Mouse (Mus musculus): Measurements from ENCODE around the gene Epb41l4b.

The Epb41l4b gene

GRCm38 (mm10) chr4:57143026-57143937 is at the start of gene Epb41l4b:
Epb41l4b (minus strand) TSS chr4:57143437.
- peak; percentile 73 for DNase-seq (ENCODE audit: low read depth, low spot score)

GRCm38 (mm10) chr4:57191543-57192283 is 48.5 kb upstream of the Epb41l4b start:
- no peak for DNase-seq (ENCODE audit: low read depth, low spot score)

- DNase-seq (ENCODE audit: low read depth, low spot score), result no peak
Observed at GRCm38 (mm10) chr4:57189881-57190280, 46.6 kb upstream of the Epb41l4b start.

- DNase-seq (ENCODE audit: low read depth, low spot score), result peak; percentile 40
Observed at GRCm38 (mm10) chr4:57186035-57186434, 42.8 kb upstream of the Epb41l4b start.

- DNase-seq (ENCODE audit: low read depth, low spot score), result no peak
Observed at GRCm38 (mm10) chr4:57185462-57185861, 42.2 kb upstream of the Epb41l4b start.

- DNase-seq (ENCODE audit: low read depth, low spot score), result no peak
Observed at GRCm38 (mm10) chr4:57183493-57183892, 40.3 kb upstream of the Epb41l4b start.

GRCm38 (mm10) chr4:57181538-57181937 is 38.3 kb upstream of the Epb41l4b start:
- no peak for DNase-seq (ENCODE audit: low read depth, low spot score)

- DNase-seq (ENCODE audit: low read depth, low spot score), result no peak
Observed at GRCm38 (mm10) chr4:57178881-57179280, 35.6 kb upstream of the Epb41l4b start.

- no peak for DNase-seq (ENCODE audit: low read depth, low spot score)
Observed at GRCm38 (mm10) chr4:57175329-57175728, 32.1 kb upstream of the Epb41l4b start.

GRCm38 (mm10) chr4:57172861-57173260 is 29.6 kb upstream of the Epb41l4b start:
- no peak for DNase-seq (ENCODE audit: low read depth, low spot score)

GRCm38 (mm10) chr4:57171817-57172216 is 28.6 kb upstream of the Epb41l4b start:
- DNase-seq (ENCODE audit: low read depth, low spot score), result no peak

- no peak for DNase-seq (ENCODE audit: low read depth, low spot score)
Observed at GRCm38 (mm10) chr4:57168680-57169079, 25.4 kb upstream of the Epb41l4b start.

- DNase-seq (ENCODE audit: low read depth, low spot score), result no peak
Observed at GRCm38 (mm10) chr4:57168277-57168676, 25.0 kb upstream of the Epb41l4b start.

- peak; percentile 48 for DNase-seq (ENCODE audit: low read depth, low spot score)
Observed at GRCm38 (mm10) chr4:57166922-57167870, 24.0 kb upstream of the Epb41l4b start.

GRCm38 (mm10) chr4:57165654-57166053 is 22.4 kb upstream of the Epb41l4b start:
- DNase-seq (ENCODE audit: low read depth, low spot score), result no peak

- no peak for DNase-seq (ENCODE audit: low read depth, low spot score)
Observed at GRCm38 (mm10) chr4:57164578-57165210, 21.5 kb upstream of the Epb41l4b start.

GRCm38 (mm10) chr4:57162789-57163722 is 19.8 kb upstream of the Epb41l4b start:
- DNase-seq (ENCODE audit: low read depth, low spot score), result no peak

GRCm38 (mm10) chr4:57160571-57160970 is 17.3 kb upstream of the Epb41l4b start:
- no peak for DNase-seq (ENCODE audit: low read depth, low spot score)

- DNase-seq (ENCODE audit: low read depth, low spot score), result no peak
Observed at GRCm38 (mm10) chr4:57156549-57157169, 13.4 kb upstream of the Epb41l4b start.
